Mouse (Mus musculus): ENCODE results near the gene Rnf187.

The Rnf187 gene

DNA sequence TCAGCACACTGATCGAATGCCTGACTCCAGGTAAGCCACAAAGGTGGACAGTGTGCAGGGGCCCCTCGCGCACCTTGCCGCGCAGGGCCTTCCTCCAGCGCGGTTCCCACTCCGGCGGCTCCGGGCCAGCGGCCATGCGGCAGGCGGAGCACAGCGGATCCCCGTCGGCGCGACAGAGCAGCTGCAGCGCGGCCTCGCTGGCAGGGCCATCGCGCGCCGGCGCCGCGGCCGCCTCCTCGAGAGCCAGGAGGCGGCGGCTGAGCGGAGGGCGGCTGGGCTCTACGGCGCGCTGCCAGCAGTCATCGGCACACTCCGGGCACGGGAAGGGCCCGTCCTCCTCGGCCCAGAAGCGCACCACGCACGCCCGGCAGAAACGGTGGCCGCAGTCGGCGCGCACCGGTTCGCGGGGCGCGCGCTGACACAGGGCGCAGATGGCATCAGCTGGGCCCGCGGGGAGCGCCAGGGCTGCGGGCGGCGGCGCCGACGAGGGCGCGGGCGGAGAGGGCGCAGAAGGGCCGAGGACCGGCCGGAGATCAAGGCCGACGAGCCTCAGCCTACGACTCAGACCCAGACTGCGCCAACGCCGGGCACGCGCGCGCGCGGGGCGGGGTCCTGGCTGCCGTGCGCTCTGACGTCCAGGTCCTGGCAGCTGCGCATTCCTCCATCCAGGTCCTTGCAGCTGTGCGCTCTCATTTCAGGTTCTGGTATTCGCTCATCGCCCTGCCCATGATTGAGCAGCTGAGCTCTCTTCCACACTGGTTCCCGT is at the start of gene Rnf187:
Gene Rnf187, minus strand, starts transcription at position 595 of the 766 bp plus-strand sequence.
- DNase-seq: peak; percentile 96

DNA sequence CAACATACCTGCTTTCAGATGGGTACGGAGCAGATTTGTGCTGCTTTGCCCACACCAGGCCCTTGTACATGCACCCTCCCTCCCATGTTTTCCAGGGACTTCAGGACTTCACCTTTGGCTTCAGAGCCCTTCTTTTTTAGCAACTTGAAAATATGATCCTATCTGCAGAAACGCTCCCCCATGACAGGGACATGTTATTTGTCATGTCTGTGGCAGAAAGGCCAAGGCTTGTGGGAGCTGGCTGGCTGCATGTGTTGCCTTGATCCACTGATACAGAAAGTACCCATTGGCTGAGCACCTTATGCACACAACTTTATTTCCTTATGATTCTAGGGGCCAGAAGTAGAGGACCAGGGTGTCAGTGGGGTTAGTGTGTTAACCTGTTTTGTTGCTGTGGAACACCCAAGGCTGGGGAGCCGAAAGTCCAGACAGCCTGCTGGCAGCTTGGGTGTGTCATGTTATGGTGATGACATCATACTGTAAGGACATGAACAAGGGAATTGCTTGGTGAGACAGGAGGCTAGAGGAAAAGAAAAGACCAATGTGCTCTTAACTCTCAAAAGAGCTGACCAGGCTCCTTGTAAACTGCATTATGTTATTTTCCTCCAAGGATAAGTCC is 46.7 kb upstream of the Rnf187 start:
- no peak for DNase-seq

DNA sequence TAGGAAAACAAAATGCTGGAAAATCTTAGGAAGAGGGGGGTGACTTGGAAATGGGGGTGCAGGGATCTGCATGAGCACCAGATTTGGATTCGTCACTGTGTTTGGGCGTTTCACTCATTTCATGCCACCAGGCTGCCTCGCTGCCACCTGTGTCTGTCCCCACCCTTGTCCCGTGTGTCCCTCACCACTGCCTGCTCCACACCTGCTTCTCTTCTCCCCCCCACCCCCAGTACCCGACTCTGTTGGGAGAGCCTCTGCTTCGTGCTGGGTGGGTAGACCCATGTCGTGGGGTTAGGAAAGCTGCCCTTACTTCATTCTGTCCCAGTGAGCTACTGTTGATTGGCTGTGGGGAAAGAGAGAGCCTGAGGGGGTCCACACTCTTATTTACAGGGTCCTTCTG is 45.9 kb upstream of the Rnf187 start:
- no peak for DNase-seq

DNA sequence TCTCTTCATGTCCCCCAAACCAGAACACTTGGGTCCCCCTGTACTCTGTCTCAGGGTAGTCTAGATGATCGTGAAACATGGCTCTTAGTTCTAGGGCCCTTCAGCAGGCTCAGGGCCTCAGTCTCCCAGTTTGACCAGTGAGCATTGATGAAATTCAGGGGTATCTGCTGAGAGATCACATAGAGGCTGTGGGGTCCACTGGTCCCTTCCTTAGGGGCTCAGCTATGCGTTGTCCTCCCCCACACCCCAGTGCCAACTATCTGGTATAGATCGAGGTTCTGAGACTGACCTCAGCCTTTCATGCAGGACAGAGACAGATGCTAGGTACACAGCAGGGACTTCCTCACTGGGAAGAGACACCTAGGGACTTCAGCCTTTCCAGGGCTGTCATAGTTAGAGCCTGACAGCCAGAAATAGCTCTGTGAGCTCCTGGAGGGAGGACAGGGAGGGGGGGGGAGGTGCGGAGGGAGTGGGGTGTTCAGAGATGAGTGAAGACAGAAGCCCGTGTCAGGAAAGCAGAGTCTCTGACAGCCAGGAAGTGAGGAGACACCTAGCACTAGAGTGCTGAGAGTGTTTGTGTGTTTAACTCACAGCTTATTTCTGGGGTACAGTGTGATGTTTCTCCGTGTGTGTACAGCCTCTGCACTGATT is 45.1 kb upstream of the Rnf187 start:
- DNase-seq: no peak

DNA sequence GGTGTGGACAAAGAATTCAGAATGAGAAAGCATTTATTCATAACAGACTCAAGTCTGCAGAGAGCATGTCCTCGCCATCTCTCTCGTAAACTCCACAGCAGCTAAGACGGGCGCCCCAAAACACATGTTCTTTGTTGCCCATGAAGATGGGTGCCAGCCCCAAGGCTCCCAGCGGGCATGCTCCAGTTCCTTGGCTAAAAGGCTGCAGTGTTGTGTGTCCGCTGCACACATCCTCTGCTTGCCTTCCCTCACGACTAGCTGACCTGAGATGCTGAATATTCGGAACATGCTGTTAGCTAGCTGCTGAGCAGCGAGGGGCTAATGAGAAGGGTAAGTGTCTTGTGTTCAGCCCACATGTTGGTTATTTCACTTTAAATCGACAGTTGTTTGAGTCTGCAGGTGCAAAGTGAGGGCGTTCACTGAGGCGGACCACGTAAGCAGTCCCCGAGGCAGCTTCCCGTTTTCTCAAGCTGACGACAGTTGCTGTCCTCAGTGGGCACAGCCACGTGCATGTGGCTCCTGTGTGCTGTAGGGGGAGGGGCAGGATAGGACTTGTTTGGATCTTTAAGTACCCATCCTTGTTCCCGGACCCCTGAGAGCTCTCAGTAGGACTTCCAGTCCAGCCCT is 43.9 kb upstream of the Rnf187 start:
- no peak for DNase-seq

GRCm38 (mm10) chr11:58981541-58982447 is 43.1 kb upstream of the Rnf187 start:
- DNase-seq: peak; percentile 49

DNA sequence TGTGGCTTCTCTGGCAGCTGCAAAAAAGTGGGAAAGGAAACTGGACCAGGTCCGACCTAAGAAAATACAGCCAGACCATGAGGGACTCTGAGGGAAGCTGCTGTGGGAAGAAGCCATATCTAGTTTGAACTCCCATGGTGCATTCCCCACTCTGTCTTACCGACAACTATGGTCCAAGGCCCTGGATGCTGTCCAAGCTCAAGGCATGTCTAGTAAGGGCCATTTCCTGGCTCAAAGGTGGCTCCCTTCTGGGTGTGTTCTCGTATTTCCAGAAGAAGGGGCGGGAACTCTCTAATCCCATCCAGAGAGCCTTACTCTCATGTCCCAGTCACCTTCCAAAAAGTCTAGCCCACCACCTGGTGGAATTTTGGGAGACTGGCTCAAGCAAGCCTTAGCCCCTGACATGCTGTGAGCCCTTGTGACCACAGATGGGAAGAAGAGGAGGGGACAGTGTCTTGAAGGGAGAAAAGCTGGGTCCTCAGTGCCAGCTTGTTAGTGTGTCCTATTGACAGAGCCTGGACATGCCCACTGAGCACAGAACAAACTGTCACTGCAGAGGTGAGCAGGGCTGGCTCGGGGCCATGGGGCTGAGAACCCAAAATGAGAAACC is 41.8 kb upstream of the Rnf187 start:
- no peak for DNase-seq

DNA sequence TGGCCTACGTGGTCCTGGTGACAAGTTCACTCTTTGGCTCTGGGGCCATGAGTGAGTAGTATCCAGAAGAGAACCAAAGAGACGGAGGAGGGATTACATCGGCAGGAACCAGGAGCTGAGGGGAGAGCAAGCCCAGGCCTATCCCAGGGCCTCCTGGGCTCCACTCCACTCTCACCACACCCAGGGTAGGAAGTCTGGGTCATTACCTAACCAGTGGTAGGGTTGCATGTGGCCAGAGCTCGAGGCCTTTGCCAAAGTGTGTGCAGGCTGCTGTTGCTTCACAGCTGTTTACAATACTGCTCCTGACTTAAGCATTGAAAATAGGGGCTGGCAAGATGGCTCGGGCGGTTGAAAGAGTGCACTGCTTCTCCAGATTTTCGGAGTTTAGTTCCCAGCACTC is 40.9 kb upstream of the Rnf187 start:
- DNase-seq: no peak

DNA sequence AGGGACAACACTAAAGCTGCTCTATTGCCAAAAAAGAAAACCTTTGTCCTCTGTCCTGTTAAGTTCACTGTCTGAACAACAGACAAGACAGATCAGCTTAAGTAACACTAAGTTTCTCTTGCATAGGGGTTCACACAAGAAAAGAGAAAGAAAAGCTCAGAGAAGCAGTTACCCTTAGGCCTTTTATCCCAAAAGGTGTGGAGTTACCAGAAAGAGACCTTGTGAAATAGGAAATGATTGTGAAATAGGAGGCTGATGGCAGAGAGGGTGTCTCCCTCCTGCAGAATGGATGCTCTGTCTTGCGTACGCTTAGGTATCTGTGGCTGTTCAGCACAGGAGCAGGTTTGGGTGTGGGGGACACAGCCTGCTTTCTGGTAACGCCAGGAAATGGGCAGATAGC is 40.5 kb upstream of the Rnf187 start:
- no peak for DNase-seq

- DNase-seq: no peak
Observed at GRCm38 (mm10) chr11:58978706-58979030, 40.0 kb upstream of the Rnf187 start.

DNA sequence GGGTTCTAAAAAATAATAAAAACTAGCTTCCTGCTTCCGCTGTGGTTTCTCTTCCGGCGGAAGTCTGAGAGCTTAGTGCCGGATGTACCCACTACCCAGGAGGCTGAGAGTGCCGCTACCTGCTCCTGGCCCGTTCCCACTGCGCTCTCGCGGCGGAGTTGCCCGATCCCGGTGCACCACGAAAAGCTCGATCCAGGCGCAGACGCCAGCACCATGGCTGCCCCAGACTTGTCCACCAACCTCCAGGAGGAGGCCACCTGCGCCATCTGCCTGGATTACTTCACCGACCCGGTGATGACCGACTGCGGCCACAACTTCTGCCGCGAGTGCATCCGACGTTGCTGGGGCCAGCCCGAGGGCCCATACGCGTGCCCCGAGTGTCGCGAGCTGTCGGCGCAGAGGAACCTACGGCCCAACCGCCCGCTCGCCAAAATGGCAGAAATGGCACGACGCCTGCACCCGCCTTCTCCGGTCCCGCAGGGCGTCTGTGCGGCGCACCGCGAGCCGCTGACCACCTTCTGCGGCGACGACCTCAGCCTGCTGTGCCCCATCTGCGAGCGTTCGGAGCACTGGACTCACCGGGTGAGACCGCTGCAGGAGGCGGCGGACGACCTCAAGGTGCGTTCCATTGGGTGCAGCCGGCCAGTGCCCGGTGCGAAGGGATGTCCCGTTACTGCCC is 39.5 kb upstream of the Rnf187 start, which contains the start of gene Trim11:
Gene Trim11, plus strand, starts transcription at position 67 of the 679 bp plus-strand sequence.
- DNase-seq: peak; percentile 90

DNA sequence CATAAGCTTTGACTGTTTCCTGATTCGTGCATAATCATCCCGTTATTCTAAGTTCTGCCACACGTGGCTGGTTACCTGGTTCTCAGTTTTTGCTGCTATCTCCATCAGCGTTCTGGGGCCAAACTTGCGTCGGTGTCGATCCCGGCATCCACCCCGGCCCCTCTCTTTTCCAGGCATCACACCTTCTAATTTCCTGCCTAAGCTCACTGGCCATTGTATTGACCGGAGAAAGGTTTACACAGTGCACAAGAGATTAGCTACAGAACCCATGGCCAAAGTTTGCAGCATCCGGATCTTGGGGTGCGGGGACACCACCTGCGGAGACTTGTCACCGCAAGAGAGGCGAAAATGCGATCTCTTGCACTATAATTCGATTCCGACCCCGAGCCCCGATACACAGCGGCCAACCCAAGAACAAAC is 38.9 kb upstream of the Rnf187 start:
- no peak for DNase-seq

DNA sequence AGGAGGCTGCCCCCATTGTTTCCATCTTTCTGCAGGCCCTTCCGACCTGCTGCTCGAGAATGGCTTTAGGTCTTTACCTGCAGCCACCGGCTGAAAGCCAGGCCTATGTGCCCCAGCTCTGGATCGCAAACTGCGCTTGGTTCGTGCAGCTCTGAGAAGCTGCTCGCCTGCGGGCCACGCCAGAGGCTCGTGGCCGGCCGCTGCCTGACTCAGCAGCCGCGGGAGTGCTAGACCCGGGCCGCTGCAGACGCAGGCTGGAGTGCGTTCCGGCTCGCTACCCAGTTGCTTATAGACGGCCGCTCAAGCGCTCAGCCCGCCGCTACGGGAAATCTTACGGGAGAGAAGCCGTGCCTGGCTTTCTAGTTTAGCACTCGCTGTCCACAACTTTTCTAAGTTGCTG is 38.4 kb upstream of the Rnf187 start:
- peak; percentile 58 for DNase-seq

- DNase-seq: no peak
Observed at GRCm38 (mm10) chr11:58974414-58974813, 35.7 kb upstream of the Rnf187 start.

- no peak for DNase-seq
Observed at GRCm38 (mm10) chr11:58971796-58972195, 33.1 kb upstream of the Rnf187 start.

DNA sequence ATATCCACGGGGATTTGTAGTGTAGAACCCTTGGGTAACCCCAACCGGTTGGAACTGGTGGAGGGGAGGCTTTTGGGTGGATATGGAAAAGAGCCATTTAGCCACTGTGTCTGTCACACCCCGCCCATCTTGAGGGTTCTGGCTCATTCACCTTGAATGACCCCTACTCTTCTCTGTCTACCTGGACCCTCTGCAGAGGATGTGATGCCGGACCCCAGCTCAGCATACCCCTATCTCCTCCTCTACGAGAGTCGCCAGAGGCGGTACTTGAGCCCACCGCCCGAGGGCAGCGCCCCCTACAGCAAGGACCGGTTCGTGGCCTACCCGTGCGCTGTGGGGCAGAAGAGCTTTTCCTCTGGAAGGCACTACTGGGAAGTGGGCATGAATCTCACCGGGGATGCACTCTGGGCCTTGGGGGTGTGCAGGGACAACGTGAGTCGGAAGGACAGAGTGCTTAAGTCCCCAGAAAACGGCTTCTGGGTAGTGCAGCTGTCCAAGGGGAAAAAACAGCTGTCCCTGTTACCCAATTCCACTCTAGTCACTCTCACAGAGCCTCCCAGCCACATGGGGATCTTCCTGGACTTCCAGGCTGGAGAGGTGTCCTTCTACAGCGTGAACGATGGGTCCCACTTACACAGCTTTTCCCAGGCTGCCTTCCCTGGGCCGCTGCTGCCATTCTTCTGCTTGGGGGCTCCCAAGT is 32.3 kb upstream of the Rnf187 start:
- DNase-seq: no peak

GRCm38 (mm10) chr11:58969659-58970058 is 30.9 kb upstream of the Rnf187 start:
- no peak for DNase-seq

DNA sequence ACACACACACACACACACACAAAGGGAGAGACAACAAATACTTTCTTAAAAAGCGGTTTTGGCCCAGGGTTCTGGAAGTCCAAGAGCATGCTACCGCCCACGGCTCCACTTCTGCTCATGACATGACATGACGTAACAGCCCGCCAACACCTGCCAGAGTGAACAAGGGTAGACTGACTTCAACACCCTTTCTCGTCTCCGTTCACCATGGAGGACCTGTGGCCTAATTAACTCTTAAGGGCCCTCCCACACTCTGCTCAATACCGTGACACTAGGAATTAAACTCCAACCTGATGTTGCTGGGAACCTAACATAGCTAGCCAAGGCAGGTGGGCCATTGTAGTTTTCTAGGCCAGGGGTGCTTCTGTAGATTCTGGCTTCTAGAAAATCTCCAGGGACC is 30.3 kb upstream of the Rnf187 start:
- DNase-seq: no peak

- DNase-seq: no peak
Observed at GRCm38 (mm10) chr11:58968551-58968950, 29.8 kb upstream of the Rnf187 start.

GRCm38 (mm10) chr11:58967346-58967745 is 28.6 kb upstream of the Rnf187 start:
- DNase-seq: no peak

Measured in embryo, embryonic 11 days (tissue).